Comparison of ENCODE assay signal across 9 mouse cellular contexts in the genomic region with DNA sequence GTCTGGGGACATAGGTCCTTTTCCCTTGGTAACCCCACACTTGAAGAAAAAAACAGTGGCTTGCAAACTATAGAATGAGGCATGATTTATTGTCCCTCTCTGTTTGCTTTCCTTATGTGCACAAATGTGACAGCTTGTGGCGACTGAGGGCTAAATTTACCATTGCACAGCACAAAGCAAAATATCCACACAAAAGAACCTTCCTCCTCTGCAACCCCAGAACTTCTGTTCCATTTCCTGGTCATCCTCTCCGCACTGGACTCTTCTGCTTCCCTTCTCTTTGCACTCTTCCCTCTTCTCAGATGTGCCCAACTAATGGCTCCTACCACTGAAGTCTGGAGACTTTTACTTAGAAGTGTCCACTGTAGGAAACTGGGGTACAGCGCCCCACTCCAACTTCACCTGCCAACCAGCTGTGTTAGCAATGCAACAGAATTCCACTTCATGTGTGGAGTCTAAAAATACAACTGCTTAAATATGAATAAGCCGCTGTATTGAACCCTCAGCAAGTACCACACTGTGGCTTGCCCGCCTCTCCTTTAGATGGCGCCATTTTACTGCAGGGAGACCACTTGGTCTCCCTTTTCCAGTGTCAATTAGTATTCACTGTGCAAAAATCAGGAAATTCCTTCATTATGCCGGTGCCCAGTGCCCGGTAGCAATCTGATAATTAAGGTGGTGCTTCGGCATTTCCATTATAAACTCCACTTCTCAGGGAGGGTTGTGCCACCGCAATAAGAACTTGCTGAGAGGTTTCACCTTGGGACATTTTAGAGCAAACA.
DNase-seq lines count a peak whose midpoint lies in the region; ATAC-seq and TF ChIP-seq lines count a peak whose summit lies in the region.
"Had no signal": no experiment of that assay in that cellular context is flagged by ENCODE, and none has a peak within 500 bp of the region (broad histone marks: within the 10 kb centered on the region; RNA-seq: fewer than 3 reads in every experiment).

No protein-coding gene starts in this region.

- peak; percentile 82 for ATAC-seq in hindbrain, embryonic 16.5 days
- ATAC-seq in lung, postnatal 0 days = peak; percentile 46

- 21% methylated on average over 10 of the region's 10 CpGs for WGBS in kidney, adult 2 months
- WGBS in hindbrain, embryonic 16.5 days = 27% methylated on average over 10 of the region's 10 CpGs
- WGBS in lung, postnatal 0 days = 21% methylated on average over 10 of the region's 10 CpGs

- no peak overlapping the region for H3K27ac ChIP-seq in kidney, adult 2 months (ENCODE audit: insufficient read depth, low read depth, low read length)
- H3K27ac ChIP-seq in hindbrain, embryonic 16.5 days (ENCODE audit: low read depth, low read length) = no peak overlapping the region
- H3K27ac ChIP-seq in lung, postnatal 0 days (ENCODE audit: low read length) = no peak overlapping the region
- H3K27ac ChIP-seq: liver, embryonic 15.5 days had no signal

- no peaks in the 10 kb centered on the region for H3K9me3 ChIP-seq in hindbrain, embryonic 16.5 days (ENCODE audit: control insufficient read depth, low read length)
- no peaks in the 10 kb centered on the region for H3K9me3 ChIP-seq in lung, postnatal 0 days (ENCODE audit: low read length)
- H3K9me3 ChIP-seq: liver, embryonic 15.5 days had no signal

- peak; percentile 80 for TF ChIP-seq CTCF in kidney, adult 2 months (conservative IDR thresholded peaks at IDR 0.05; ENCODE audit: insufficient read depth, insufficient read length, low read depth, low read length)
- TF ChIP-seq CTCF in lung, postnatal 0 days (IDR thresholded peaks at IDR 0.05) = peak; percentile 79

- no peaks in the 10 kb centered on the region for H3K4me1 ChIP-seq in kidney, adult 2 months (ENCODE audit: control insufficient read depth, insufficient read depth, low read length)
- no peaks in the 10 kb centered on the region for H3K4me1 ChIP-seq in hindbrain, embryonic 16.5 days (ENCODE audit: control insufficient read depth, insufficient read depth, low read depth, low read length)
- H3K4me1 ChIP-seq in lung, postnatal 0 days (ENCODE audit: insufficient read depth, low read depth, low read length) = no peaks in the 10 kb centered on the region
- H3K4me1 ChIP-seq: liver, embryonic 15.5 days had no signal

- no peak overlapping the region for H3K4me3 ChIP-seq in kidney, adult 2 months (ENCODE audit: insufficient read depth, low read depth, low read length)
- no peak overlapping the region for H3K4me3 ChIP-seq in hindbrain, embryonic 16.5 days (ENCODE audit: low read length)
- H3K4me3 ChIP-seq in lung, postnatal 0 days (ENCODE audit: low read depth, low read length) = no peak overlapping the region
- H3K4me3 ChIP-seq: liver, embryonic 15.5 days had no signal

- no peak for TF ChIP-seq POLR2A in kidney, adult 2 months (IDR thresholded peaks at IDR 0.05; ENCODE audit: low read depth, low read length)

- no peak overlapping the region for H3K4me2 ChIP-seq in hindbrain, embryonic 16.5 days (ENCODE audit: low read length)
- no peak overlapping the region for H3K4me2 ChIP-seq in lung, postnatal 0 days (replicated peaks; ENCODE audit: low read depth, low read length)
- H3K4me2 ChIP-seq: liver, embryonic 15.5 days had no signal

- no peaks in the 10 kb centered on the region for H3K36me3 ChIP-seq in kidney, adult 2 months (ENCODE audit: control insufficient read depth, insufficient read depth, low read length)
- H3K36me3 ChIP-seq in hindbrain, embryonic 16.5 days (ENCODE audit: control insufficient read depth, insufficient read depth, low read length) = no peaks in the 10 kb centered on the region
- no peaks in the 10 kb centered on the region for H3K36me3 ChIP-seq in lung, postnatal 0 days (ENCODE audit: insufficient read depth, low read length)
- H3K36me3 ChIP-seq: liver, embryonic 15.5 days had no signal

- 0 out of 2 replicates have a peak, but pooled peaks have one; percentile 12 for TF ChIP-seq EP300 in lung, postnatal 0 days (IDR thresholded peaks at IDR 0.05)

- no peak overlapping the region for H3K9ac ChIP-seq in hindbrain, embryonic 16.5 days (ENCODE audit: low read depth, low read length)
- H3K9ac ChIP-seq in lung, postnatal 0 days (replicated peaks; ENCODE audit: low read depth) = no peak overlapping the region
- H3K9ac ChIP-seq: liver, embryonic 15.5 days had no signal

- peak; percentile 28 for DNase-seq in kidney, adult 2 months
- no peak for DNase-seq in kidney, adult 11 months
- peak; percentile 3 for DNase-seq in adrenal gland, adult 8-10 months
- peak; percentile 71 for DNase-seq in lung, postnatal 0 days (ENCODE audit: low spot score)
- DNase-seq in right cerebral cortex, postnatal 36 days (ENCODE audit: low spot score in 2 of 2) = peak; percentile 3 to 5
- no peak for DNase-seq in gastrocnemius, postnatal 25 days
- DNase-seq in thymus, adult 18-20 months = no peak

- H3K27me3 ChIP-seq in kidney, adult 2 months (replicated peaks; ENCODE audit: control insufficient read depth, insufficient read depth, low read length) = no peaks in the 10 kb centered on the region
- H3K27me3 ChIP-seq in hindbrain, embryonic 16.5 days (replicated peaks; ENCODE audit: control insufficient read depth, insufficient read depth, low read length) = no peaks in the 10 kb centered on the region
- no peaks in the 10 kb centered on the region for H3K27me3 ChIP-seq in lung, postnatal 0 days (replicated peaks; ENCODE audit: insufficient read depth, low read length)
- H3K27me3 ChIP-seq: liver, embryonic 15.5 days had no signal

Comparison
In these comparisons a context has a peak if more than half of its experiments do, and no peak if none do; other contexts are left out.
1. DNase-seq: peak in kidney, adult 2 months (single experiment), adrenal gland, adult 8-10 months (single experiment), lung, postnatal 0 days (single experiment) and right cerebral cortex, postnatal 36 days (2 of 2); none in kidney, adult 11 months (single experiment), gastrocnemius, postnatal 25 days (single experiment) and thymus, adult 18-20 months (0 of 2).